Mouse (Mus musculus): ENCODE measurements around the gene S100a11.
"Not testable (repeated sequence)": the region's sequence is repeated elsewhere in the genome, so short reads cannot be mapped to it uniquely, and the experiment has no call there.

S100a11 gene

GRCm38 (mm10) chr3:93522611-93523010 lies 2.3 kb downstream of the S100a11 start:
- DNase-seq (ENCODE audit: low spot score in 2 of 2): peak; percentile 77 to 81

GRCm38 (mm10) chr3:93527300-93527699 lies 7.0 kb downstream of the S100a11 start:
- no peak for DNase-seq (ENCODE audit: low spot score in 2 of 2)

- DNase-seq (ENCODE audit: low spot score in 2 of 2): no peak
Measured at GRCm38 (mm10) chr3:93528807-93529206, 8.5 kb downstream of the S100a11 start.

- peak; percentile 30 to 55 for DNase-seq (ENCODE audit: low spot score in 2 of 2)
Measured at GRCm38 (mm10) chr3:93537068-93537576, 16.8 kb downstream of the S100a11 start.

GRCm38 (mm10) chr3:93538486-93538885 lies 18.2 kb downstream of the S100a11 start:
- DNase-seq (ENCODE audit: low spot score in 2 of 2): no peak

GRCm38 (mm10) chr3:93541501-93541900 lies 21.2 kb downstream of the S100a11 start:
- no peak for DNase-seq (ENCODE audit: low spot score in 2 of 2)

- DNase-seq (ENCODE audit: low spot score in 2 of 2): not testable (repeated sequence)
Measured at GRCm38 (mm10) chr3:93544170-93544569, 23.9 kb downstream of the S100a11 start.

- DNase-seq (ENCODE audit: low spot score in 2 of 2): peak; percentile 72 to 90
Measured at GRCm38 (mm10) chr3:93547099-93547648, 26.9 kb downstream of the S100a11 start.

GRCm38 (mm10) chr3:93547749-93548540 lies 27.7 kb downstream of the S100a11 start:
- no peak for DNase-seq (ENCODE audit: low spot score in 2 of 2)

- no peak for DNase-seq (ENCODE audit: low spot score in 2 of 2)
Measured at GRCm38 (mm10) chr3:93548541-93549266, 28.4 kb downstream of the S100a11 start.

GRCm38 (mm10) chr3:93549986-93550385 lies 29.7 kb downstream of the S100a11 start:
- DNase-seq (ENCODE audit: low spot score in 2 of 2): no peak

- no peak for DNase-seq (ENCODE audit: low spot score in 2 of 2)
Measured at GRCm38 (mm10) chr3:93551950-93552901, 31.9 kb downstream of the S100a11 start.

GRCm38 (mm10) chr3:93553311-93553710 lies 33.0 kb downstream of the S100a11 start:
- DNase-seq (ENCODE audit: low spot score in 2 of 2): no peak

- peak; percentile 54 to 56 for DNase-seq (ENCODE audit: low spot score in 2 of 2)
Measured at GRCm38 (mm10) chr3:93553765-93554378, 33.6 kb downstream of the S100a11 start.

GRCm38 (mm10) chr3:93554379-93554980 lies 34.2 kb downstream of the S100a11 start:
- DNase-seq (ENCODE audit: low spot score in 2 of 2): peak in 1 of 2 experiments; percentile 40

- DNase-seq (ENCODE audit: low spot score in 2 of 2): peak; percentile 71 to 80
Measured at GRCm38 (mm10) chr3:93554981-93555877, 34.9 kb downstream of the S100a11 start, which contains the start of gene S100a10. Gene S100a10 (plus strand): TSS chr3:93555080.

- peak; percentile 79 to 82 for DNase-seq (ENCODE audit: low spot score in 2 of 2)
Measured at GRCm38 (mm10) chr3:93555878-93556254, 35.6 kb downstream of the S100a11 start.

GRCm38 (mm10) chr3:93556599-93556998 lies 36.3 kb downstream of the S100a11 start:
- DNase-seq (ENCODE audit: low spot score in 2 of 2): no peak

GRCm38 (mm10) chr3:93557471-93557870 lies 37.2 kb downstream of the S100a11 start:
- no peak for DNase-seq (ENCODE audit: low spot score in 2 of 2)

Data from heart, adult 9 months (tissue).